Mouse (Mus musculus): Measurements from ENCODE around the gene Rnf182. TPM values are rescaled to one million over a fixed set of nuclear protein-coding genes. Genes with fewer than 3 reads are reported as not detected.

Rnf182 gene
- total RNA-seq (2023), result not detected

DNA sequence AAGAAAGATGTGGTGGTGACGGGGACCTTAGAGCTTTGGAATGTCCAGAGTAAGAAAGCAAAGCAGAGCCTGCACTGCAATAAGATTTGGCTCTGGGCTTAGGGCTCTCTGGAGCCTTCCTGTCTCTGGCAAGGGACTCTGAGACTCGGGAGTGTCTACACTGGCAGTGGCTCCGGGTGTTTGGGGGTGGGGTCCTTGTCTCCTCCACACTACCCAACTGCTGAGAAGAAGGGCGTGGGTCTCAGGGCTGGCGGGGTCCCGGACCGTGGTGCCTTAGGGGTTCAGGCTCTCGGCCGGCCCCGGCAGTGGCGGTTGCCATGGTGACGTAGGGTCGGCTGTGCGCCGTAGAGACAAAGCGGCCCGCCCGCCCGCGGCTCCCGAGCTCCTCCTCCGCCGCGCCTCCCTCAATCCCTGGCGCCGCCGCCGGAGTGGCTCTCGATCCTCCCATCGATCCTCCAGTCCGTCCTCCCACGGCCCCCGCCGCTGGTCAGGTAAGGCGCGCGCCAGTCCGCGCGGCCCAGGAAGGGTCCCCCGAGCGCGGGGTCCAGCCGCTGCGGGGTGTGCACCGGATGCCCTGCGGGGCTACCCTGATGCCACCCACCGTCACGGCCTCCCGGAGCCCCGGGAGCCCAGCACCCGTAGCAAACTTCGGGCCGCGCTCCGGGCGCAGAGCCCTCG, at the start of gene Rnf182:
Gene Rnf182 (plus strand): TSS at position 134 of the 678 bp plus-strand sequence.

Other genes starting within 250 kb of the Rnf182 start
- 161 TPM for gene Nol7, start 217.3 kb upstream of the Rnf182 start, total RNA-seq (2023)
- 138 TPM for gene Ranbp9, start 134.4 kb upstream of the Rnf182 start, total RNA-seq (2023)
- gene Mcur1, start 55.5 kb upstream of the Rnf182 start, total RNA-seq (2023), result 24.8 TPM
- 48.6 TPM for gene Cd83, start 169.1 kb downstream of the Rnf182 start, total RNA-seq (2023)

Data from CD4-positive naive resting alpha-beta T cell, adult 76 days (primary cell).